Mouse (Mus musculus): ENCODE data around the gene Spata9. TPM values are rescaled to one million over a fixed set of nuclear protein-coding genes. Genes with fewer than 3 reads are reported as not detected.

The Spata9 gene
- polyA plus RNA-seq, 2 experiments, result 0.04 to 0.47 TPM

GRCm38 (mm10) chr13:76024588-76024987, 57.6 kb downstream of the Spata9 start:
- 76% methylated on average over 3 of the region's 3 CpGs for WGBS (ENCODE audit: insufficient replicate concordance)
- no peak for TF ChIP-seq CTCF (IDR thresholded peaks at IDR 0.05; ENCODE audit: low read depth)
- TF ChIP-seq EP300 (IDR thresholded peaks at IDR 0.05; ENCODE audit: low read depth), result no peak
- no peak overlapping the region for H3K4me3 ChIP-seq (ENCODE audit: insufficient read depth in 1 of 2, low read depth in 2 of 2, low read length in 2 of 2)
- DNase-seq (ENCODE audit: low read depth in 3 of 3, low spot score in 3 of 3), result no peak
- no peak for ATAC-seq (ENCODE audit: insufficient read depth)
- no peak overlapping the region for H3K4me2 ChIP-seq (ENCODE audit: low read depth)
- no peaks in the 10 kb centered on the region for H3K9me3 ChIP-seq (ENCODE audit: control insufficient read depth, low read length)
- H3K27me3 ChIP-seq (ENCODE audit: control insufficient read depth, insufficient read depth, low read length), result no peaks in the 10 kb centered on the region; the same call in 1 of the 2 replicates
- H3K9ac ChIP-seq (replicated peaks), result no peak overlapping the region
- H3K36me3 ChIP-seq (replicated peaks; ENCODE audit: control insufficient read depth, insufficient read depth, low read depth), result no peaks in the 10 kb centered on the region
- no peaks in the 10 kb centered on the region; a peak in 1 of 4 replicates for H3K4me1 ChIP-seq (replicated peaks; ENCODE audit: control insufficient read depth in 2 of 2, insufficient read depth in 2 of 2, low read length in 1 of 2)
- H3K27ac ChIP-seq, result no peak overlapping the region

GRCm38 (mm10) chr13:76042455-76042854, 75.5 kb downstream of the Spata9 start:
- H3K9me3 ChIP-seq (ENCODE audit: control insufficient read depth, low read length), result no peaks in the 10 kb centered on the region
- no peak overlapping the region for H3K4me2 ChIP-seq (ENCODE audit: low read depth)
- no peaks in the 10 kb centered on the region for H3K36me3 ChIP-seq (replicated peaks; ENCODE audit: control insufficient read depth, insufficient read depth, low read depth)
- no peak overlapping the region for H3K27ac ChIP-seq
- H3K4me1 ChIP-seq (replicated peaks; ENCODE audit: control insufficient read depth in 2 of 2, insufficient read depth in 2 of 2, low read length in 1 of 2), result no peaks in the 10 kb centered on the region
- ATAC-seq (ENCODE audit: insufficient read depth), result no peak
- no peaks in the 10 kb centered on the region for H3K27me3 ChIP-seq (ENCODE audit: control insufficient read depth, insufficient read depth, low read length)
- WGBS (ENCODE audit: insufficient replicate concordance), result 32% methylated on average over 1 of the region's 1 CpGs
- TF ChIP-seq EP300 (IDR thresholded peaks at IDR 0.05; ENCODE audit: low read depth) (no peak), CTCF (IDR thresholded peaks at IDR 0.05; ENCODE audit: low read depth) (no peak)
- no peak for DNase-seq (ENCODE audit: low read depth in 3 of 3, low spot score in 3 of 3)
- H3K4me3 ChIP-seq (ENCODE audit: insufficient read depth in 1 of 2, low read depth in 2 of 2, low read length in 2 of 2), result no peak overlapping the region
- H3K9ac ChIP-seq (replicated peaks), result no peak overlapping the region

- Histone ChIP-seq H3K9ac (replicated peaks) (no peak overlapping the region), H3K27me3 (ENCODE audit: control insufficient read depth, insufficient read depth, low read length) (no peaks in the 10 kb centered on the region), H3K27ac (no peak overlapping the region), H3K4me1 (replicated peaks; ENCODE audit: control insufficient read depth in 2 of 2, insufficient read depth in 2 of 2, low read length in 1 of 2) (peaks cover 0 to 3% of the 10 kb centered on the region in 2 experiments; a peak in 2 of 4 replicates), H3K36me3 (replicated peaks; ENCODE audit: control insufficient read depth, insufficient read depth, low read depth) (no peaks in the 10 kb centered on the region), H3K4me3 (ENCODE audit: insufficient read depth in 1 of 2, low read depth in 2 of 2, low read length in 2 of 2) (no peak overlapping the region), H3K4me2 (ENCODE audit: low read depth) (no peak overlapping the region), H3K9me3 (ENCODE audit: control insufficient read depth, low read length) (no peaks in the 10 kb centered on the region)
- ATAC-seq (ENCODE audit: insufficient read depth), result no peak
- DNase-seq (ENCODE audit: low read depth in 3 of 3, low spot score in 3 of 3), result no peak
- no peak for TF ChIP-seq CTCF (IDR thresholded peaks at IDR 0.05; ENCODE audit: low read depth)
- no peak for TF ChIP-seq EP300 (IDR thresholded peaks at IDR 0.05; ENCODE audit: low read depth)
These were observed 78.0 kb downstream of the Spata9 start for GRCm38 (mm10) chr13:76044971-76045370.

Other genes starting within 250 kb of the Spata9 start
- 19.8 and 21.6 TPM in 2 replicates for gene Glrx, start 127.3 kb upstream of the Spata9 start, polyA plus RNA-seq (2012; rRNA removed)
- gene Glrx, start 127.3 kb upstream of the Spata9 start, polyA plus RNA-seq (2014; fragmentation: Nextera tagmentation; extraction: Ambion mirVana), result 39.2 and 40.4 TPM in 2 replicates
- gene Rhobtb3, start 23.2 kb upstream of the Spata9 start, polyA plus RNA-seq (2012; rRNA removed), result 1.2 and 1.9 TPM in 2 replicates
- gene Rhobtb3, start 23.2 kb upstream of the Spata9 start, polyA plus RNA-seq (2014; fragmentation: Nextera tagmentation; extraction: Ambion mirVana), result 3.4 and 4.0 TPM in 2 replicates
- 20.2 and 42.7 TPM in 2 replicates for gene Rfesd, start 51.6 kb downstream of the Spata9 start, polyA plus RNA-seq (2012; rRNA removed)
- gene Rfesd, start 51.6 kb downstream of the Spata9 start, polyA plus RNA-seq (2014; fragmentation: Nextera tagmentation; extraction: Ambion mirVana), result 214 and 228 TPM in 2 replicates
- gene Gpr150, start 89.8 kb downstream of the Spata9 start, polyA plus RNA-seq (2012; rRNA removed), result 1.7 TPM in 2 replicates
- gene Gpr150, start 89.8 kb downstream of the Spata9 start, polyA plus RNA-seq (2014; fragmentation: Nextera tagmentation; extraction: Ambion mirVana), result 2.0 and 2.3 TPM in 2 replicates
- gene Arsk, start 131.5 kb downstream of the Spata9 start, polyA plus RNA-seq (2012; rRNA removed), result 1.2 and 1.5 TPM in 2 replicates
- 2.6 and 3.0 TPM in 2 replicates for gene Arsk, start 131.5 kb downstream of the Spata9 start, polyA plus RNA-seq (2014; fragmentation: Nextera tagmentation; extraction: Ambion mirVana)
- gene Ttc37, start 131.6 kb downstream of the Spata9 start, polyA plus RNA-seq (2012; rRNA removed), result 3.2 and 4.0 TPM in 2 replicates
- 5.0 and 6.4 TPM in 2 replicates for gene Ttc37, start 131.6 kb downstream of the Spata9 start, polyA plus RNA-seq (2014; fragmentation: Nextera tagmentation; extraction: Ambion mirVana)